Mouse (Mus musculus): ENCODE data around the gene Cadm2. TPM values are rescaled to one million over a fixed set of nuclear protein-coding genes. Genes with fewer than 3 reads are reported as not detected.
A peak's percentile ranks its signal among the peaks of the same experiment; 100 is the strongest.

The Cadm2 gene
- polyA plus RNA-seq (2016; fragmentation: Nextera tagmentation; extraction: Ambion mirVana): 8.2 and 9.2 TPM in 2 replicates

DNA sequence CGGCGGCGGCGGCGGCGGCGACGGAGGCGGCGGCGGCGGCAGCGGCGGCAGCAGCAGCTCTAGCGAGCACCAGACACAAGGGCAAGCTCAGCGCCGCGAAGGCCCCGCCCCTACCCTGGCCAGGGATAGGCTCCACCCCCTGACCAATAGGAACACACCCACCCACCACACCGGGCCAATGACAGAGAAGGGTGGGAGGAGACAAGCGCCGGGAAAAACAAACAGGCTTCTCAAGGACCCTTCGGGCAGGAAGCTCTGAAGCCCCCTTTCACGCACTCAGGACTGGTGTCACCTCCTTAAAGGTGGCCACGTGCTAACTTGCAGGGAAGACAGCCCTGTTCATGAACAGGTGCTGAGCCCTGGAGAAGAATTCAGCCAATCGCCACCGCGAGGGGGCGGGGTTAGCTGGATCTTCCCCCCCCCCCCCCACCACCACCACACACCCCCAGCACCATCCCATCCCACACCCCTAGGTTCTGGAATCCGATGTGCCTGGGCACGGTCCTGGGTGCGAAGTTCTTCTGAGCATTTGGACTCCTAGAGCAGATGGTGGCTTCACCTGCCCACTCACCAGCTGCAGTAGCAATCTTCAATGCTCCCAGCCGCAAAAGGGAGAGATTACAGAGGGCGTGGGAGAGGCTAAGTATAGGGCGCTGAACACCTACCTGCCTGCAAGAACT is at the start of gene Cadm2:
Gene Cadm2, minus strand, starts transcription at position 83 of the 680 bp plus-strand sequence.
- Histone ChIP-seq H3K27ac (replicated peaks) (peak within 1 kb of the TSS; percentile 79), H3K4me2 (replicated peaks) (peak within 1 kb of the TSS; percentile 64), H3K27me3 (peaks cover 12% of the 10 kb centered on the region; the same call in 1 of the 2 replicates), H3K4me1 (peaks cover 11% of the 10 kb centered on the region; the same call in 1 of the 2 replicates), H3K9ac (replicated peaks) (peak within 1 kb of the TSS; percentile 73), H3K9me3 (no peaks in the 10 kb centered on the region), H3K36me3 (no peaks in the 10 kb centered on the region), H3K4me3 (peak within 1 kb of the TSS; percentile 72)
- peak; percentile 99 for ATAC-seq (ENCODE audit: low FRiP score, low read depth)
- 2% methylated on average over 20 of the region's 35 CpGs for WGBS

DNA sequence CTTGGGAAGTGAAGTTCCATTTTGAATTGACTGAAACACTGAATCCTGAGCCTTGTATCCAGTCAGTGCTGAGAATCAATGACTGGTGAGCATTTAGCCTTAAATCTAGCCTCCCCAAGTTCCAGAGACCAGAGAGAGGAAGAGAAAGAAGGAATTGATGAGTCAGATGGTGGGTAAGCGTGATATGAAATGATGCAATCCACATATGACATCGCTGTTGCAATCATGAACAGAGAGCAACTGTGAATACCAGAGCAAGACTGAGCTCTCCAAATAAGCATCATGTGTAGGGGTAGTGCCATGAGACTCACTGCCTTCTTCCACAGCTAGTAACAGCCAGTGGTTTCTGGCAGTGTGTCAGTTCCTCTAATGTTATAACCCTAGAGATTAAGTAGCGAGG is 26.2 kb upstream of the Cadm2 start:
- Histone ChIP-seq H3K4me3 (no peak overlapping the region), H3K9ac (replicated peaks) (no peak overlapping the region), H3K36me3 (no peaks in the 10 kb centered on the region), H3K9me3 (no peaks in the 10 kb centered on the region), H3K4me2 (replicated peaks) (no peak overlapping the region), H3K4me1 (no peaks in the 10 kb centered on the region), H3K27me3 (no peaks in the 10 kb centered on the region), H3K27ac (replicated peaks) (no peak overlapping the region)
- no peak for ATAC-seq (ENCODE audit: low FRiP score, low read depth)
- 95% methylated on average over 3 of the region's 3 CpGs for WGBS

DNA sequence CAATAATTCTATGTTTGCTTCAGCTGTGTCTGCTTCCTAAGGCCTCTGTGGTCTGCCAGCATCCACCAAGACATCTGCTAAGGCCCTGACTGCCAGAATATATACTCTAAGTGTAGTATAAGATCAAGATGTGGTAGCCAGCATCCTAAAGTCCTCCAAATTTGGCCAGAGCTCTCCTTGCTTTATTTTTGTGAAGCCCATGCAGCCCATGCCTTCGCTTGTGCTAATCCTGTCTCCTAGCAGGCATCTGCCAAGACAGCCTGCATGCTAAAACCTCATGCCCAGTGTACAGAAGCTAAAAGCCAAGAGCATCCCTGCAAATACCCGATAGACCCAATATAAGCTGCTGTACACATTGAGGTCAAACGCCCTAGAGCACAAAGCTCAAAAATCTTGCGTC is 22.9 kb upstream of the Cadm2 start:
- Histone ChIP-seq H3K27me3 (no peaks in the 10 kb centered on the region), H3K27ac (replicated peaks) (no peak overlapping the region), H3K9ac (replicated peaks) (no peak overlapping the region), H3K4me3 (no peak overlapping the region), H3K4me1 (no peaks in the 10 kb centered on the region), H3K4me2 (replicated peaks) (no peak overlapping the region), H3K36me3 (no peaks in the 10 kb centered on the region), H3K9me3 (no peaks in the 10 kb centered on the region)
- no peak for ATAC-seq (ENCODE audit: low FRiP score, low read depth)
- WGBS: 92% methylated on average over 4 of the region's 4 CpGs

DNA sequence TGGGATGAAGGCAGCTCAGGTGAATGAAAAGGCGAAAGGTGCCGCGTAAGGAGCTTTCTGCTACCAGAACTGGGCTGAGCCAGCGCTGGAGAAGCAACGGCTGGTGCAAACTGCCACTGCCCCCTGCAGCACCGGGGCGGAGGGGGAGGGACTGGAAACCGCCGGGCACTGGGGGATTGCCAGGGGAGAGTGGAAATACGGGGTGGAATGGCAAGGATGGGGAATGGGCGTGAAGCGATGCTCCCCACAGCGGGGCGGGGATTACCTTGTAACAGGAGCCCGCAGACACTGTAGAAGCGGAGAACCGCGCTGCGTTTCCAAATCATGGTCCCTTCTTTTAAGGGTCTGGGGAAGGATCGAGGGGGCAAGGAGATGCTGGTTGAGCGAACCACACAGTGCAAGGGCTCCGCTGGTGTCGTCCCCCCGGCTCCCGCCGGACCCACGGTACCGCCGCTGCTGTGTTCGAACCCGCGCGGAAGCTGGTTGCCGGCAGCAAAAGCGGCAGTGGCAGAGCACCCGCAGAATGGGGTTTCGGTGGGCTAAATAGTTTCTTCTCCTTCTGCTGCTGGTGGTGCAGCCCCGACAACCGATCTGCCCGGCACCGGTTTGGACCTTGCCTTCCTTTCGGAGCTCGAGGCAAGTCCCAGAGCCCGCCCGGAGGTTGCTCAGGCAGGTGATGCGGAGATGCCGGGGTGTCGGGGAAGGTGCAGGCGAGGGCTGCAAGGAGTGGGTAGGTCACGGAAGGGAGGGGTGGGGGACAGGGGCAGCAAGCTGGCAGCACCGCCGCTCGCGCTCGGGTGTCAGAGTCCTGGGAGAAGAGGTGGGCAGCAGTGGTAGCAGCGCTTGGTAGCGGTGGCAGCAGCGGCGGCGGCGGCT is 564 bp downstream of the Cadm2 start:
- Histone ChIP-seq H3K4me1 (peaks cover 11% of the 10 kb centered on the region; the same call in 1 of the 2 replicates), H3K36me3 (no peaks in the 10 kb centered on the region), H3K4me3 (peak overlapping the region; percentile 72), H3K9ac (replicated peaks) (peak overlapping the region; percentile 73), H3K27ac (replicated peaks) (peak overlapping the region; percentile 79), H3K27me3 (peaks cover 12% of the 10 kb centered on the region; the same call in 1 of the 2 replicates), H3K4me2 (replicated peaks) (peak overlapping the region; percentile 64), H3K9me3 (no peaks in the 10 kb centered on the region)
- under 1% methylated on average over 55 of the region's 61 CpGs for WGBS
- peak; percentile 65 for ATAC-seq (ENCODE audit: low FRiP score, low read depth)

DNA sequence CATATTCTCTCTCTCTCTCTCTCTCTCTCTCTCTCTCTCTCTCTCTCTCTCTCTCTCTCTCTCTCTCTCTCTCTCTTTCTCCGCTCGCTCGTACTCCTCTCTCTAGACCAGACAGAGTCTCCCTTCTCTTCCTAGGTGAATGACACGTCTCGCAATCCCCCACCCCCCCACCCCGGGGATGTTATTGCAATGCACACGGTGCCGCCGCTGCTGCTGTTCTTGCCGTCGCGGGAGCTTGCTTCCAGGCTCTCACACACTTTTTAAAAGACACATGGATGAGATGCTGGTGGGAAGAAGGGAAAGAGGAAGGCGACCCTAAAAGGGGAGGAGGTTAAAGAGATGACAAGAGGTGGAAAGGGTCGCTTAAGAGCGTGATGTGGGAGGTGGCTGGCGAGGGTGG is 1.3 kb downstream of the Cadm2 start:
- Histone ChIP-seq H3K36me3 (no peaks in the 10 kb centered on the region), H3K9ac (replicated peaks) (peak overlapping the region; percentile 73), H3K27ac (replicated peaks) (peak overlapping the region; percentile 79), H3K4me2 (replicated peaks) (peak overlapping the region; percentile 64), H3K4me1 (peaks cover 11% of the 10 kb centered on the region; the same call in 1 of the 2 replicates), H3K9me3 (no peaks in the 10 kb centered on the region), H3K27me3 (peaks cover 12% of the 10 kb centered on the region; the same call in 1 of the 2 replicates), H3K4me3 (peak overlapping the region; percentile 72)
- ATAC-seq (ENCODE audit: low FRiP score, low read depth): no peak
- 1% methylated on average over 16 of the region's 16 CpGs for WGBS

DNA sequence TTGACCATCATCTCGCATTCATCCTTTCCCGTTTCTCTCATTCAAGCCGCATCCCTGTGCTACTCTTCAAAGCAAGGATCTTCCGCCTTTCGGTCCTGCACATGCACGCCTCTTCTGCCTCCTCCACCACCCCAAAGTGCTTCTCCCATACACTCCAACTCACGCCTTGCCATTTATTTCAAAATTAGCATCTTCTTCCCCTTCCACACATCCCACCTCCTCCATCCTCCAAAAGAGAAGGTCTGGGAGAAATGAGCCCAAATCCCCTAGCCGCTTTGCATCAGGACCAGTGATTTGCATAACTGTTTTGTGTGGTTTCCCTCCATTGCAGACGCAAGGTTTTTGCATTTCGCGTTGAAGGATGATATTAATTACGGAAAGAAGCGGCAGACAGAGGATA is 1.9 kb downstream of the Cadm2 start:
- H3K9ac ChIP-seq (replicated peaks): peak overlapping the region; percentile 39; the same call in 1 of the 2 replicates
- peaks cover 13% of the 10 kb centered on the region; the same call in 1 of the 2 replicates for H3K4me1 ChIP-seq
- H3K4me2 ChIP-seq (replicated peaks): peak overlapping the region; percentile 64
- H3K27me3 ChIP-seq: peaks cover 12% of the 10 kb centered on the region; the same call in 1 of the 2 replicates
- ATAC-seq (ENCODE audit: low FRiP score, low read depth): no peak
- H3K27ac ChIP-seq (replicated peaks): no peak overlapping the region
- no peaks in the 10 kb centered on the region for H3K9me3 ChIP-seq
- 5% methylated on average over 13 of the region's 13 CpGs for WGBS
- H3K36me3 ChIP-seq: no peaks in the 10 kb centered on the region
- H3K4me3 ChIP-seq: peak overlapping the region; percentile 72

DNA sequence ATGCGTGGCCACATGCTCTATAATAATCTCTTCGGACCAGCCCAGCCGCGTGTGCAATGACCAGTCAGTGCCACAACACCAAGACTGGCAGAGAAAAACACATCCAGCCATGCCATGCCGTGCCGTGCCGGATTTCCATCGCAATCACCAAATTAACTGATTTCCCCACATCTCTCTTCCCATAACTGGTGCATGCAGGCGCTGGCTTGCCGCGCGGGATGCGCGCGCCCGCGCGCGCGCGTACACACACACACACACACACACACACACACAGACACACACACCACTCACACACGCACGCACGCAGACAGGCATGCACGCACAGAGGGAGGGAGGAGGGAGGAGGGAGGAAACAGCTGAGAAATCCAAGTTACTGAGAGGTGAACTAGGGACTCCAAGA is 2.9 kb downstream of the Cadm2 start:
- no peak for ATAC-seq (ENCODE audit: low FRiP score, low read depth)
- Histone ChIP-seq H3K36me3 (no peaks in the 10 kb centered on the region), H3K9ac (replicated peaks) (peak overlapping the region; percentile 39; the same call in 1 of the 2 replicates), H3K4me1 (peaks cover 19% of the 10 kb centered on the region; the same call in 1 of the 2 replicates), H3K9me3 (no peaks in the 10 kb centered on the region), H3K4me2 (replicated peaks) (peak overlapping the region; percentile 64), H3K4me3 (peak overlapping the region; percentile 49), H3K27ac (replicated peaks) (no peak overlapping the region), H3K27me3 (peaks cover 12% of the 10 kb centered on the region; the same call in 1 of the 2 replicates)
- WGBS: 3% methylated on average over 16 of the region's 25 CpGs

DNA sequence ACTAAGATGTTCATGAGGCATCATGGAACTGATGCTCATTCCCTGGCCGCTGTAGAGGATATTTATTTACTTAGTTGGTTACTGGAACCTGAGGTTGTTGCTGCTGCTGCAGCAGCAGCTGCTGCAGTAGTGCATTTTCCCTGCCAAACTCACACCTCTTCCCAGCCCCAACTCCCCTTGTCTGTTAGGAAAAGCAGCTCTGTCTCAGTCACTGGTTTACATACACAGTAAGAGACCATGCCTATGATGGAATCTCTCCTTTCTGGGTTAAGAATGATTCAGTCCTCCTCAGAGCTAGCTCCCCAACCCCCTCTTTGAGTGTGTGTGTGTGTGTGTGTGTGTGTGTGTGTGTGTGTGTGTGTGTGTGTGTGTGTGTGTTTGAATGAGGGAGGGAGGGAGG is 3.5 kb downstream of the Cadm2 start:
- H3K9me3 ChIP-seq: no peaks in the 10 kb centered on the region
- H3K36me3 ChIP-seq: no peaks in the 10 kb centered on the region
- no peak overlapping the region for H3K27ac ChIP-seq (replicated peaks)
- peaks cover 19% of the 10 kb centered on the region; the same call in 1 of the 2 replicates for H3K4me1 ChIP-seq
- peak overlapping the region; percentile 49 for H3K4me3 ChIP-seq
- H3K9ac ChIP-seq (replicated peaks): peak overlapping the region; percentile 24; the same call in 1 of the 2 replicates
- peaks cover 12% of the 10 kb centered on the region; the same call in 1 of the 2 replicates for H3K27me3 ChIP-seq
- no peak for ATAC-seq (ENCODE audit: low FRiP score, low read depth)
- WGBS: 30% methylated on average over 1 of the region's 1 CpGs
- H3K4me2 ChIP-seq (replicated peaks): peak overlapping the region; percentile 64

DNA sequence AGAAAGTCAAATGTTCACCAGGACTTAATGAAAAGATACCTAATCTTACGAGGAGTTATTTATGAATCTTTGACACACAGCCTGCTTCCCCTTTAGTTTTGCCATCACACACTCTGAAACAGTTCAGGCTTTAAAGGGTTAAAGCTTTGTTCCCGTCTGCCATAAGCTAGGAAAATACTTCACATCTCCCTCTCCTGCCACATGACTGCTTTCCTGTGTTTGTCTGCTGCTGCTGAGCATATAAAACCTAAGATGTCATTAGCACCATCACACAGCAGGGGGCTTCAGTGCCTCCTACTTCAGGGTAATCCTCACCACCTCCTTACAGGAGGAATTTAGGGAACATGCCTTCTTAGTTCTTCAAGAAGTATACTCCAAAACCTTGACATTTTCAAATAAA is 6.8 kb downstream of the Cadm2 start:
- H3K4me1 ChIP-seq: peaks cover 31% of the 10 kb centered on the region
- H3K36me3 ChIP-seq: no peaks in the 10 kb centered on the region
- H3K4me2 ChIP-seq (replicated peaks): no peak overlapping the region
- no peak overlapping the region for H3K9ac ChIP-seq (replicated peaks)
- no peak for ATAC-seq (ENCODE audit: low FRiP score, low read depth)
- H3K27ac ChIP-seq (replicated peaks): no peak overlapping the region
- no peak overlapping the region for H3K4me3 ChIP-seq
- WGBS: 30% methylated on average over 2 of the region's 2 CpGs
- peaks cover 11% of the 10 kb centered on the region; the same call in 1 of the 2 replicates for H3K27me3 ChIP-seq
- no peaks in the 10 kb centered on the region for H3K9me3 ChIP-seq

DNA sequence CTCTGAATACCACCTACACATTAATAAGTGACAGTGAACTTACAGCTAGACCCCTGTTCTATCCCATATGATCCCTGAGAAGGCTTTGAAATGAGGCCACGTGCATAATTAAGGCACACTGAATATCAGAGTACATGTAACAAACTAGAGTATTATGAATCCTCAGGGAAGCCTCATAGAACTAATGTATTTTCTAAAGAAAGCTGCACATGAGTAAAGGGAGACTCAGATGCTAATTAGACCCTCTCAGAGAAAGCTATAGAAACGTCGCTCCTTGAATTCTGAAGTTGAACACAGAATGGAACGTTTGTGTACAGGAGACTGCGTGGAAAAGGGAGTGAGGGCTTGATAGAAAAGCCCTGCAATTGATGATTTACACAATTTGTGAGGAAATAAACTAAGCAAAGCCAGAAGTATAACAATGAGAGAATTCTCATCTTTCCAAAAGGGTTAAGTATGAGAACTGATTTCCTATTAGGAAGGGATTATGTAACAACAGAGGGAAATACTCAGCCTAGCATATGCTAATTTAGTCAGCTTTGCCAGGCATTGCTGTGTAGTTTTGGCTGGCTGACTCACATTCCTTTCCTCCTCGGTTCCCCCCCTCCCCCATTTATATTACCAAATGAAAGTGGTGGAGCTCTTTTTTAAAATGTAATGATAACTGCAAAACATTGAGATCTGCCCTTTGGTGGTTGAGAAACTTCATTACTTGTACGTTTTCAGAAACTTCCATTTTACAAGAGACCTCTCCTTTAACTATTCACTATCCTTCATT is 9.6 kb downstream of the Cadm2 start:
- Histone ChIP-seq H3K27me3 (no peaks in the 10 kb centered on the region), H3K9me3 (no peaks in the 10 kb centered on the region), H3K4me3 (no peak overlapping the region), H3K27ac (replicated peaks) (peak overlapping the region; percentile 56), H3K9ac (replicated peaks) (no peak overlapping the region), H3K4me1 (peaks cover 23% of the 10 kb centered on the region), H3K36me3 (no peaks in the 10 kb centered on the region), H3K4me2 (replicated peaks) (peak overlapping the region; percentile 28)
- WGBS: 17% methylated on average over 7 of the region's 7 CpGs
- peak; percentile 84 for ATAC-seq (ENCODE audit: low FRiP score, low read depth)

DNA sequence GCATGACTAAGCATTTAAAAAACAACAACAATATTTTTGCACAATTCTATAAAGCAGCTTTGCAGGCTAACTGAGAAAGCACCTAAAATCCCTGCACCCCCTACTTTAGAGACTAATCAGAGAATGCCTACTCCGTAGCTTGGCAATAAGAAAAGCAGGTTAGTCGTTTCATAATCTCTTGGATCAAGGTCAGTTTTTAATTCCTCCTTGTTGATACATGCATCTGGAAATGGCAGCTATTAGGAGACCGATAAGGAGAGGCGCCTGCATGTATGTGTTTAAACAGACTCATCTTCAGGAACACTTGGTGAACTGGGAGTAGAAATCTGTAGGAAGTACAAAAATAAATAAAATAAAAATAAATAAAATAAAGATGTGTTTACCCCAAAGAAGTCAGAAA is 11.6 kb downstream of the Cadm2 start:
- Histone ChIP-seq H3K27ac (replicated peaks) (no peak overlapping the region), H3K36me3 (no peaks in the 10 kb centered on the region), H3K9me3 (no peaks in the 10 kb centered on the region), H3K4me2 (replicated peaks) (no peak overlapping the region), H3K9ac (replicated peaks) (no peak overlapping the region), H3K4me1 (peaks cover 23% of the 10 kb centered on the region), H3K27me3 (no peaks in the 10 kb centered on the region), H3K4me3 (no peak overlapping the region)
- WGBS: 63% methylated on average over 4 of the region's 4 CpGs
- no peak for ATAC-seq (ENCODE audit: low FRiP score, low read depth)

Data from midbrain, embryonic 12.5 days (tissue).